Mouse (Mus musculus): Measurements from ENCODE around the gene Tom1l2.

DNA sequence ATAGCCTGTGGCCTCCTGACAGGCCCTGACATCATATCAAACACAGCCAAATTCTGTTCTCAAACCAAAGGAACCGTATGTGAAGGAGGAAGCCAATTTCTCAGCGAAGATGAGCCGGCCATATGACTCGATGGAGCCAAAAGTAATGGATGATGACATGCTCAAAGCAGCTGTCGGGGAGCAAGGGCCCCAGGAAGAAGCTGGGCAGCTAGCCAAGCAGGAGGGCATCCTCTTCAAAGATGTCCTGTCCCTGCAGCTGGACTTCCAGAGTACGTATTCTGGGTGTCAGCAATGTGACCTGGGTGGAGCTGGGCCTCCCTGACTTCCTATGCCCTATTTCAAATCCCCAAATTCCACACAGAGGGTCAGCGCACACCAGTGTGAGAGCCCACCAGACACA is 5.8 kb upstream of the Tom1l2 start:
- TF ChIP-seq CTCF (IDR thresholded peaks at IDR 0.05; ENCODE audit: borderline replicate concordance, insufficient read depth, low read depth, low read length), result no peak
- no peak for TF ChIP-seq POLR2A (IDR thresholded peaks at IDR 0.05; ENCODE audit: borderline replicate concordance, insufficient read depth, low read length)
